Mouse (Mus musculus): ENCODE data around the gene Lrrc1.
"Not testable (repeated sequence)": the region's sequence is repeated elsewhere in the genome, so short reads cannot be mapped to it uniquely, and the experiment has no call there.

Lrrc1 gene

DNA sequence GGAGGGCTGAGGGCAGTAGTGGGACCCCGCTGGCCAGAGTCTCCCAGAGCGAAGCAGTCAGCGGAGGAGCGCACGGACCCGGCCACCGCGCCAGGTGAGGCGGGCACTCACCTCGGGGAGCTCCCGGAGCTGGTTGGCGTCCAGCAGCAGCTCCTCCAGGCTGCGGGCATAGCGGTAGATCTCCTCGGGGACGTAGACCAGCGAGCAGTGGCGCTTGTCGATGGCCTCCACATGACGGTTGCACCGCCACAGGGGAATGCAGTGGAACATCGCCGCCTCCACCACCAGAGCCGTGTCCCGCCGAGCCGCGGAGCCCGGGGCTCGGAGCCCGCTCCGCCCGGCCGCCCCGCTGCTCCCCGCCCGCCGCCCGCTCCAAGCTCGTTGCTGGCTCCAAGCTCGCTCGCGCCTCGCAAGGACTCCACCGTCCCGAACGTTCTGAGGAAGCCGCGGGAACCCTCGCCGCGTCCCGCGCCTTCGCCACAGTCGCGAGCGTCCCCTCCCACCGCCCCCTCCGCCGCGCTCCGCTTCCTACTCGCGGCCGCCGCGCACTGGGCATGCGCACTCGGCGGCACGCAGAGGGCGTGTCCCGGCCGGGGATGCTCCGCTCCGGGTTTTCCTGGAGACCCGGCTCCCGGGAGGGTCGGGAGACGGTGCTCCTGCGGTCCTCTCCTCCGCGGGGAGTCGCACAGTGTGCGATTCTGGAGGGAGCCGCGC lies at the start of gene Lrrc1:
Gene Lrrc1, minus strand, starts transcription at position 517 of the 714 bp plus-strand sequence.
- peak; percentile 73 for DNase-seq (ENCODE audit: low spot score)

DNA sequence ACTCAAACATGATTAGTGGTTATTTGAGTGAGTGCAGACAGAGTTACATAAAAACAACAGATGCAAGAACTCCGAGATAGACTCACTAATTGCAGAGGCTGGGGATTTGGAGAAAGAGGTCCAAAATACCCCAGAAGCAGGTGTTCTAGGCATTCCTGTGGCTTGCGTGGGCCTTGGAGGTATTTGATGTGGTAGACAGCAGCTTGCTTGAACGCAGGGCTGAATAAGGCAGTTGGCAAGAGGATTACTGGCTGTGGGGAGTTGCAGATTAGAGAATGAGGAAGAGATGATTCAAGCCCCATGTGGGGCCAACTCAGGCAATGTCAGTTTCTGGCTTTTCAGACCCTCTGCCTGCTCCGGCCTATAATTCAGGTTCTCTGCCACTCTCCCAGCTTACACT lies 47.8 kb upstream of the Lrrc1 start:
- DNase-seq (ENCODE audit: low spot score), result no peak

DNA sequence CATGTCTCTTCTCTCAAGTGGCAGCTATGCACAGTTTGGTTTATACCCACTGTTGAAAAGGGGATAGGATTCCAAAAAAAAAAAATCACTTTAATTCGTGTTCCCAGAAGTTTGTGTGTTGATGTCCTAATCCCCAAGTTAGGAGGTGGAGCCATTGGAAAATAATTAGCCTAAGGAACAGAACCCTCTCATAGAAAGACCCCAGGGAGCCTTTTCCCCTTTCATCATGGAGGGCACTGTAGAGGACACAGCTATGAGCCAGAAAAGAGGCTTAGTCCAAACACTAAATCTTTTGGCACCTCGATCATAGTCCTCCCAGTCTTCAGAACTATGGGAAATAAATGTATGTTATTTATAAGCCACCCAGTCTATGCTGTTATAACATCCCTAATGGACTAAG lies 44.8 kb upstream of the Lrrc1 start:
- no peak for DNase-seq (ENCODE audit: low spot score)

DNA sequence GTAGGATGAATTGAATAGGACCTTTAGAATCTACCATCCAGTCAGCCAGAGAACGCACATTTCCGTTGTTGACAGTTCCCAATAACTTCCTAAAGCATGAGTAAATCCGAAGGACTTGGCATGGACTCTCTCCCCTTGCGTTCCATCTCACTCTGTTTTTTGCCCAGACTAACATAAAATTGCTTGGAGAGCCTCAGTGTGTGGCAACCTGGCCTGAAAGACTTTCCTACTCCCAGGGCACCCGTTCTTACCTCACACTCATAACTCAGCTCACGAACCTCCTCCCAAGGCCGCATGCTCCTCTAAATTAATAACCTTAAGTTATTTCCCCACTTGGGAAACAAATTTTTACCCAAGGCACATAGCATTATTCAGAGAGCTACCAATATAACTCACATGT lies 42.9 kb upstream of the Lrrc1 start:
- no peak for DNase-seq (ENCODE audit: low spot score)

DNA sequence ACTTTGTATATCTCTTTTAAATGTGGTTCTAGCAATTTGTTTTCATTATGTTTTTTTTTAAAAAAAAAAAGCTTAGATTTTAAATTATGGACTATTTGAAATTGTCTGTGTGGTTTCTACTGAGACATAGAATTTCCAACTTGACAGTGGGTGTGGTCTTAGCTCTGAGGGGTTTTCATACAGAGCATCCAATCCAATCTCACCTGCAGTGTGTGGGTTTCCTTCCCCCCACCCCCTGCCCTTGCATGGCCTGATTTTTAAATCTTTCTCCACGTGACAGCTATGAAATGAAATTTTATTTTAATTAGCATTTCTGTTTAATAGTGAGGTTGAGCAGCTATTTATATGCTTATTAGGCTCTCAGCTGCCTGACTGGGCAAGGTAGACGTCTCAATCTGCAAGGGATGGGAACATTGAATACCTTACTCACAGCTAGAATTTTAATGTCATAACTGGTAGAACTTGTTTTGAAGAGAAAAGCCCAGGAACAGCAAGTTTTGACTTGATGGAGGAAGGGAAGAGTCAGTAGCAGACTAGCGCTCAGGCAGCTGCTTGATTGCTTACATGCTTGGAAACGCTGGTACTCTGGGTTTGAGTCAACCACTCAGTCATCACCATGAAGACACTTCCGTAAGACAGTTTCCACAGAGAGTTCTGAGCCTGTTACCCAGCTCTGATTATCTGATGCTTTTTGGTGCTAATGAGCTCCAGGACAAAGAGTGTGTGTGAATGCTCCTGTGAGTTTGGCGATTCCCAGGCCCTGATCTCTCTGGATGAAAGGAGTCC lies 42.3 kb upstream of the Lrrc1 start:
- no peak for DNase-seq (ENCODE audit: low spot score)

DNA sequence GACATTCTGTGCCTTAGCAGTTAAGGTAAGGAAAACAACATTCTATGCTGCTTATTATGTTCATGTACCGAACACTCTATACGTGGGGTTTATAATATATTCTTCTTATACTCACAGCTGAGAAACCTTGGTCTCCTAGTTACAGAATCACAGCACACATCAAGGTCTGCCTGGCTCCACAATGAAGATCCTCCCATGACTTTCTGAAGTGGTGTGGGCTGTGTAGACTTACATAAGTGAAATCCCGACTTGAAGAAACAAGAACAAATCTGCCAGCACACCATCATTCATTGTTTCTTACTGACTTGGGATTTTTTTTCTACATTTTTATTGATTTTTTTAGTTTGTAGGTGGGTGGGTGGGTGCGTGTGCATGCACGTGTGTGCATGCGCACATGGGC lies 40.1 kb upstream of the Lrrc1 start:
- no peak for DNase-seq (ENCODE audit: low spot score)

DNA sequence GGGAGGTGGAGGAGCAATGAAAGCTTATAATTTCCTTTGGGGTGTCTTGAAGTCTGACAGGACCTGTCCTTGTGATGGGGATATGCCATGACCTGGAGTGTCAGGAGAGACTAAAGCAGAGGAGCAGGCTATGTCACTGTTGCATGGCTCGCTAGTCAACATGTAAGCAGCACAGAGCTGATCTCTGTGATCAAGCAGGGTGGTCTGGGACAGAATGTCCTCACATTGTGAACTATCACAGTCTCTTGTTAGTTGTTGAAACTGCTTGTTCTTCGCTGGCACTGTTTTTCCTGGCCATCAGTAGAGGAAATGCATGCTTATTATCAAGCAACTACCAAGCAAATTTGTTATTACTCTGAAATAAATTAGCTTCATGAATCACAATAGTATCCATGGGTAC lies 38.6 kb upstream of the Lrrc1 start:
- no peak for DNase-seq (ENCODE audit: low spot score)

DNA sequence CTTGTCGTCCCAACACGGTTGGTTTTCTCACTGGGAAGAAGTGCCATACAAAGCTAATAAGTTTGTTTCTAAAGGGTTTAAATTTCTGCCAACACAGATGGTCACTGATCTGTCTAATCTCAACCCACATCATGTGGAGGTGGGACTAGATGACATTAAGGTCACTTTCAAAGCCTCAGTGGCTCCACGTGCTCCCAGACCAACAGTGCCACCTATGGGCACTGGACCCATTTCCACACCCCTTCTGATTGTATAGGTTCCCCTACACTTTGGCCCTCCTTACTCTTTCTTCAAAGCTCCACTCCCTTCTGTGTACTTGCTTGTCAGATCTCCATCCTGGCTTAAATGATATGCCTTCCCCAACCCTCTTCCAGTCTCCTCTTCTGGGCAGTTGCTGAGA lies 35.2 kb upstream of the Lrrc1 start:
- DNase-seq (ENCODE audit: low spot score), result no peak

DNA sequence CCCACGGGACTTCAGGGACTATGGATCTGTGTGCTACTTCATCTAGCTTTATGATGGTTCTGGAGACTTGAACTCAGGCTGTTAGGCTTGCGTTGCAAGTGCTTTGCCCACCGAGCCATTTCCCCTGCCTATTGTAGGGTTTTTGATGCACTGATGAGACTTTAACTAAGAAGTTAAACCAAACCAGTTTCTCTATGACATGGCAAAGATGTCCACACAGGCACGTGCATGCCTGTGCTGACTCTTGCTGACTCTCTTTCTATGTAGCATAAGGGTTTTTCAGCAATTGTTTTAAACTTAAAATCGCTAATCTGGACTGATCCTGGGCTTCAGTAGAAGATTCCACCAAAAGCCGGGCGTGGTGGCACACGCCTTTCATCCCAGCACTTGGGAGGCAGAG lies 33.3 kb upstream of the Lrrc1 start:
- no peak for DNase-seq (ENCODE audit: low spot score)

DNA sequence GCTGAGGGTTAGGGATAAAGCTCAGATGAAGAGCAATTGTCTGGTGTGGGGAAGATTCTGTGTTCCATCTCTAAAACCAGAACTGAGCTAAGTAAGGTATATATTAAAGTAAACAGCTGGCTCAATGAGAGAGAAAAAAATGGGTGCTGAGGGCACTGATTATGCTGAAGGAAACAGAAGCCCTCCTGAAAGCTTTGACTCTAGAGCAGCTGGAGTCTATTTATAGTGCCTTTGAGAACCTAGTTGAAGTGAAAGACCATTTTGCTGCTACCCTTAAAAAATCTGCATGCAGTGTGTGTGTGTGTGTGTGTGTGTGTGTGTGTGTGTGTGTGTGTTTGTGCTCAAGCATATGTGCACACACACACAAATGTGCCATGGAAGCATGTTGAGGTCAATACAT lies 32.7 kb upstream of the Lrrc1 start:
- DNase-seq (ENCODE audit: low spot score), result no peak

DNA sequence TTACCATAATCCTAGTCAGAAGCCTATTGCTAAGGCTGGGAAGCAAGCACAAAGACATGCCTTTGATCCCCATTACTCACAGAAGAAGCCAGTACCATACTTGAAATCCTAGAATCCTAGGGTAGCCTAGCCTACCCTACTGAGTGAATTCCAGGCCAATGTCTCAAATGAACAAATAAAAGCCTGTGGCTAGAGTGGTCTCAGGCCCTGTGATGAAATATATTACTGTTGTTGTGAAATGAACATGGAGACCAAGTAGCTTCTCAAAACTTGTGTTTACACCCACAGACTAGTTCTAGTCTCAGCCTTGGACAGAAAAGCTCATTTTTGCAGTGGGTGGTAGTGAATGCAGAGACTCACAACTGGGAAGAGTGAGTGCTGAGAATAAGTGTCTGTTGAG lies 31.6 kb upstream of the Lrrc1 start:
- no peak for DNase-seq (ENCODE audit: low spot score)

DNA sequence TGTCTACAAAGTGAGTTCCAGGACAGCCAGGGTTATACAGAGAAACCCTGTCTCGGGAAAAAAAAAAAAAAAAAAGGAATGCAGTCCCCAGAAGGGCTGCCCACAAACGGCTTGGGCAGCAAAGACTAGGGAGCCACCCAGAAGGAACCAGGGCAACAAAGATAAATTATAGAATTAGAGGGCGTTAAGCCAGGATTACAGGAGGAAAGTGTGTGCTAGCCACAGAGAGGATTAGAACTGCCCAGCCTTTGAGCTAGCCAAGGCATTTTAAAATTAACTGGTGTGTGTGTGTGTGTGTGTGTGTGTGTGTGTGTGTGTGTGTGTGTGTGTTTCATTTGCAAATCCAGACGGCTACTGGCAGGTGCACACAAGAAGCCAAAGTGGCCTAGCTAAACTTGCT lies 30.3 kb upstream of the Lrrc1 start:
- not testable (repeated sequence) for DNase-seq (ENCODE audit: low spot score)

DNA sequence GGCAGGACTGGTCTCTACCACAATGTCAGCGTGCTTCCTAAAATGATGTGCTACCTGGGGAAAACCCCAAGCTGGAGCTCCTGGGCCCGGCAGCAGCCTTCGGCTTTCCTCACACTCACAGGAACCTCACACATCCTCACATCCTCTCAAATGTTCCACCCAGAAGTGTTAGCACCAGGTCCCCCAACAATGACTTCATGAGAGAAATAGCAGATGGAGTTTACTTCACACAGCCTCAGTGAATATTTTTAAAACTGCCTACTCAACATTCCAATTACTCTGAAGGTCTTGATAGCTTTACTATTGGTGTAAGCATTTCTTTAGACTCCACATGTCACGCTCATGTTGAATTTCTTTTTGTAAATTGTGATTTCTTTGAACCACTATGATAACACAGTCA lies 27.2 kb upstream of the Lrrc1 start:
- DNase-seq (ENCODE audit: low spot score), result no peak

DNA sequence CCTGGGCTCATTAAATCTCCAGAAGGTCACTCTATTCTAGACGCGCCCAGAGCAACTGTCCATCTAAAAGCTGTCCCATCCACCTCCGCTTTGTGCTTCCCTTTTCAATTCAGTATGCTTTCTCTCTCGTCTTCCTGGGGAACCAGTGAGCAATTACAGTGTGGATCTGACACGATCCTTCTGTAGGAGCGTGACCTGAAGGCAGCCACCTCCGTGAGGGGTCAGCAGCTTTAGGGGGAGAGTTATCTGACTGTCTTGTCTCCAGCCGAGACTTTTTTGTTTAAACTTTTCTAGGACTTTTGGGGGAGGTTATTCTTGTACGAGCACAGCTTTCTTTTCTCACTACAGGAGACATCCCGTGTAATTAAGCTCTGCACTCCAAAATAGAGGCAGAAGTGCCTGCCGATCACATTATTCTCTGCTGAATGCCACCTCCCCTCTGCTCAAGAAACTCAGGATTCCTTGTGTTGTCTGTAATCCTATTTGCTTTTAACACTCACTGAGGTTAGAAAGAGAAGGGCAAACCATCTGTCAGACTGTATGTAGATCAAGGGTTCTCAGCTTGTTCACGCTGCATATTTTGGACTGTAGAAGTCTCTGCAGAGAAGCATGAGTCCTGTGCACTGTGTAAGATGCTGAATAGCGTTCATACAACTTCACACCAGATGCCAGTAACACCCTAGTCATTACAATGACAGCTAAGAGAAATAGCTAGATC lies 24.3 kb upstream of the Lrrc1 start:
- DNase-seq (ENCODE audit: low spot score), result no peak

DNA sequence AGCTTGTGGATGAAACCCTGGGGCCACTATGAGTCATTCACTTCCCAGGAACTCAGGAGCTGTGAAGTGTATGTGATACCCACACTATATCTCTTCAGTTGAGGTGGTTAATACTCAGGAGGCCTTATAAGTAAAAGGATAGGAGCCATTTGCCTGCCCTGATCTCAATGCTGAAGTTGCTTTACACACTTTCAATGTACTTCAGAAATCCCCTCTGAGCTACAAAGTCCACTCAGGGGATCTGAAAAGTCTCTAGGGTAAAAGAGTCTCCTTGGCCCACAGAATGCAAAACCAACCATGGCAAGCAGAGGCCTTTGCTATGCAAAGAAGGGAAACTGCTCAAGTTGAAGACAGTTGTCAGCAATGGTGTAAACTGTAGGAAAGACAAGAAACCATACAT lies 17.2 kb upstream of the Lrrc1 start:
- no peak for DNase-seq (ENCODE audit: low spot score)

DNA sequence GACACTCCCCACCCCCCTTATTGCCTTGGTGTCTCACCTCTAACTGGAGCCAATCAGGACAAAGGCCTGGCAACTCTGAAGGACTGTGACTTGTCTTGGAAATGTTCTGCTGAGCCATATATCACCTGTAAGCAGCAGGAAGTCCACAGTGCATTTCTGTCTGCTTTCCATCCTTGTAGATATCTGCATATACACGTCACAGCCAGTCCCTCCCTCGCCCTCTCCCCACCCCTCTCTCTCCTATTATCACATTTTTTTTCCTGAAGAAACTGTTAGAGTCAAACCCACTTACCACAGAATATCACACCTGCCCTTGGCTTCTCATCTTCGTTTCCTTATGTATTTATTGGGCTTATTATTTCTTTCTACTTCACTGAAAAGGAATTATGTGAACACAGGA lies 13.3 kb upstream of the Lrrc1 start:
- no peak for DNase-seq (ENCODE audit: low spot score)

DNA sequence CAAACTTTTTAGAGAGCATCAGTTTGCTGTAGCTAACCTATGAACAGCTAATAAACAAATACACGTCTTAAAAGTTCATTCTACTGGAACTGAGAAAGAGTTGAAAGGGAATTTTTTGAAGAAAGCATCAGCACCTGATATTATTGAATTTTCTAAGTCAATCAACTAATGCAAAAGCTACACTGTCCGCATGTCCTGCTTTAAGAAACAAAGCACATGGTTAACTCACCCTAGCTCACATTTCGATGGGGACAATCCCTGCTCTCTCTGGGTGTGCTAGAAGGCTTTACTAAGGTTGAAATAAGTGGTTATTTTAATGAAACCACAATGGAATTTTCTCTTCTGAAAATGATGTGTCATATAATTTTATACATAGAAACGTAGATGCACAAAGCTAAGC lies 12.5 kb upstream of the Lrrc1 start:
- no peak for DNase-seq (ENCODE audit: low spot score)

DNA sequence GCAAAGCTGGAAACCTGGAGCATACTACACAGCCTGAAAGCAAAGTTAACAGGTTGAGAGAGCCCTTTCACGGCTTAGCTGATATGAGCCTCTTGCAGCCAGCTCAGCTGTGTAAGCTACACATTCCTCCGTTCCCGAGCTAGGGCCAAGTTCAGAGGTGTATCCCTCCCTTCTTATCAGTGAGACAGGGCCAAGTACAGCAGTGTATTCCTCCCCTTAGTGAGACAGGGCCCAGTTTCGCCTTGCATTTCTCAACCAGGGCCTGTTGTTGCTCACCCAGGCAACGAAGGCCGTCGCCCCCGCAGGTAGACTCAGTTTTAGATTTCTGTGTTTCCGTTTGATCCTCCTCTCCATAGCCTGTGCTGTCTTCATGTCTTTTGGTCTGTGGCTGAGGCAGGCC lies 11.8 kb upstream of the Lrrc1 start:
- no peak for DNase-seq (ENCODE audit: low spot score)

DNA sequence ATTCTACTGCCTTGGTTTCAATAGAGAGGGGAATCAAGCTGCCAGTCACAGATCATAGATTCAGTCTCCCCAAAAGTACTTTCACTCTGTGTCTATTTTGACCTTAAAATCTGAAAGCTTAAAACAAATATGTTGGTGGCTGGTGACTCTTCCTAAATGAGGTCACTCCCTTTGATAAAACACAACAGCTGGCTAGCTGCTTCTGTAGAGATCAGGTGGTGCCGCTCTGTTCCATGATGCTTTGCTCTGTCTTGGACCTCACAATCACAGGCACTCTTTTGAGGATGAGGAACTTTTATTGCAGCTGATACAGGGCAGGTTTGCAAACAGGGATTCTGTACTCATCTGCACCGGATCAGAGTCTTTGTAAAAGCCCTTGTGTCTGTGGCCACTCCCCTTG lies 8.8 kb upstream of the Lrrc1 start:
- DNase-seq (ENCODE audit: low spot score), result no peak

DNA sequence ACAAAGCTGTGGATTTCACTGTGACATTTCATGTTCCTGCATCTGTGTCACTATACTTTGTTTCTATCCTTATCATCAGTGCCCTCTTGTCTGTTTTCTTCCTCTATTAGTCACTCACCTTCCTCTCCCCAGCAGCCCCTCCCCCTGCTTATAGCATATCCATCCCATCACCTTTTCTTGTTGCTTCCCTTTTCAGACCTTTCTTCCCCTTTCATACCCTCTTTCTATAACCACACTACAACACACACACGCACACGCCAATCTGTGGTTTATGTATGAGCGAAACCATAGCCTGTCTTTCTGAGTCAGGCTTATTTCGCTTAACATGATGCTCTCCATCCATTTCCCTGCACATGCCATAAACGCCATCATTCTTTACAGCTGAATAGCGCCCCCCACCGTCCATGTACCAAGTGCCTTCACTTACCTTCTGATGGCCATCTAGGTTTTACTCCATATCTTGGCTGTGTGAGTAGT lies 6.4 kb upstream of the Lrrc1 start:
- DNase-seq (ENCODE audit: low spot score), result no peak

DNA sequence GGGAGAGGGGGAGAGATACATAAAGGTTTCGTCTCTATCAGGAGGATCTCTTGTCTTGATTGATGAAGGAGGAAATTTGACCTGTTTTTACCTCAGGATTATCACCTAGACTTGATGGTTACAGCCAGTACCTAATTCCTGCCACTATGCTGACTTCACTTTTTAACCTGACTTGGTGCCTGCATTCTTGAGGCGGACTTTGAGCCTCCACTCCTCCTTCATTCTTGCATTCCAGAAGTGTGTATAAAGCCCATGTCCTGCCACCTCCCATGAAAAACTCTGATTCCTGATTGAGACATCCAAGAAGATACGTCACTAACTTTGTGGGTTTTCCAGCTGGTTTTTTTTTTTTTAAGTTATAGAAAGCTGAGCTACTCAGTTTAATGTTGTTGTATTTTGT lies 1.3 kb upstream of the Lrrc1 start:
- DNase-seq (ENCODE audit: low spot score), result no peak

DNA sequence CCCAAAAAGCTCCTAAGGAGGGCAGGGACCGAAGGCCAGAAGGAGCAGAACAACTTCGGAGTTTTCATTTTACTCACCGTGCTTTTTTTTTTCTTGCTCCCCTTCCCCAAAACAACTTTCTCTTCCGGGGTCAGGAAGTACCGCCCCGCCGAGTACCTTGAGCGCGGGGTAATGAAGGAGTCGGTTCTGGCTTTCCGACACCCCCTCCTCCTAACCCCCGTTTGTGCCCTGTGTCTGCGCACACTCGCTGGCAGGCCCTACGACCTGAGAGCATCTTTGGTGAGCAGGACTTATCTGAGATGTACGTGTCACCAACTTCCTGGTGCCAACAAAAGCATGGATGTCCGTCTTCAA lies 375 bp upstream of the Lrrc1 start:
- no peak for DNase-seq (ENCODE audit: low spot score)
